Mouse (Mus musculus): ENCODE data around the gene Tcea3. TPM values are rescaled to one million over a fixed set of nuclear protein-coding genes. Genes with fewer than 3 reads are reported as not detected.

Gene Tcea3
- polyA plus RNA-seq (2012; rRNA removed): 0.66 and 1.8 TPM in 2 replicates

- Histone ChIP-seq H3K27ac (ENCODE audit: control insufficient read depth, insufficient read depth, low read length) (no peak within 1 kb of the TSS), H3K36me3 (ENCODE audit: control insufficient read depth, insufficient read depth, low read length) (no peaks in the 10 kb centered on the region), H3K4me1 (replicated peaks; ENCODE audit: control insufficient read depth, insufficient read depth, low read length) (peaks cover 20% of the 10 kb centered on the region), H3K4me3 (ENCODE audit: control insufficient read depth, insufficient read depth, low read length) (peak within 1 kb of the TSS; percentile 24), H3K27me3 (ENCODE audit: control insufficient read depth, insufficient read depth, low read length) (peaks cover 41% of the 10 kb centered on the region)
- WGBS: 2% methylated on average over 46 of the region's 46 CpGs
- TF ChIP-seq CTCF (IDR thresholded peaks at IDR 0.05; ENCODE audit: borderline replicate concordance, control insufficient read depth, extremely low read depth, insufficient read depth, low read length, poor library complexity): no peak
- TF ChIP-seq POLR2A (IDR thresholded peaks at IDR 0.05; ENCODE audit: control insufficient read depth, extremely low read depth, insufficient read depth, low read length, poor library complexity): no peak
- no peak for DNase-seq
These were observed at the start of gene Tcea3 for GRCm38 (mm10) chr4:136247729-136248463. Tcea3 (plus strand) TSS chr4:136247729.

DNA sequence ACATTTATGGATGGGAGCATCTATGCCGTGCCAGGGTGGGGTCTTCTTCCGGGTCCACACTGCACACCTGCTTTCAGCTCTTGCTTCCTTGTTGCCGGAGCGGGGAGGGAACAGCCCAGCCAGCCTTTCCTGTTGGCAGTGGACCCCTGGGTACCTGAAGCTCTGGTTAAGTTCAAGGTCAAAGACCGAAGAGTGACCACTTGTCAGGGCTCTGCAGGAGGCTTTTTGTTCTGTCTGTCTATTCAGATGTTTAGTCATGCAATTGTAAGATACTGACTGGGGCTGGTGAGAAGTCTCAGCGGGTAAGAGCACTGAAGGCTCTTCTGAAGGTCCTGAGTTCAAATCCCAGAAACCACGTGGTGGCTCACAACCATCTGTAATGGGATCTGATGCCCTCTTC is 48.7 kb upstream of the Tcea3 start:
- Histone ChIP-seq H3K27me3 (ENCODE audit: control insufficient read depth, insufficient read depth, low read length) (no peaks in the 10 kb centered on the region), H3K27ac (ENCODE audit: control insufficient read depth, insufficient read depth, low read length) (no peak overlapping the region), H3K36me3 (ENCODE audit: control insufficient read depth, insufficient read depth, low read length) (peaks cover 13% of the 10 kb centered on the region), H3K4me1 (replicated peaks; ENCODE audit: control insufficient read depth, insufficient read depth, low read length) (no peaks in the 10 kb centered on the region), H3K4me3 (ENCODE audit: control insufficient read depth, insufficient read depth, low read length) (no peak overlapping the region)
- 88% methylated on average over 7 of the region's 7 CpGs for WGBS
- DNase-seq: no peak
- no peak for TF ChIP-seq POLR2A (IDR thresholded peaks at IDR 0.05; ENCODE audit: control insufficient read depth, extremely low read depth, insufficient read depth, low read length, poor library complexity)
- no peak for TF ChIP-seq CTCF (IDR thresholded peaks at IDR 0.05; ENCODE audit: borderline replicate concordance, control insufficient read depth, extremely low read depth, insufficient read depth, low read length, poor library complexity)

GRCm38 (mm10) chr4:136199562-136200292 is 47.8 kb upstream of the Tcea3 start:
- 36% methylated on average over 9 of the region's 9 CpGs for WGBS
- H3K36me3 ChIP-seq (ENCODE audit: control insufficient read depth, insufficient read depth, low read length): peaks cover 6% of the 10 kb centered on the region; the same call in 1 of the 2 replicates

GRCm38 (mm10) chr4:136202509-136202908 is 45.0 kb upstream of the Tcea3 start:
- WGBS: 8% methylated on average over 9 of the region's 9 CpGs
- H3K27me3 ChIP-seq (ENCODE audit: control insufficient read depth, insufficient read depth, low read length): peaks cover 2% of the 10 kb centered on the region; the same call in 1 of the 2 replicates

More at GRCm38 (mm10) chr4:136199562-136200292, 47.8 kb upstream of the Tcea3 start:
- DNase-seq: peak; percentile 60
- Histone ChIP-seq H3K27ac (ENCODE audit: control insufficient read depth, insufficient read depth, low read length) (no peak overlapping the region), H3K4me1 (replicated peaks; ENCODE audit: control insufficient read depth, insufficient read depth, low read length) (no peaks in the 10 kb centered on the region), H3K27me3 (ENCODE audit: control insufficient read depth, insufficient read depth, low read length) (no peaks in the 10 kb centered on the region), H3K4me3 (ENCODE audit: control insufficient read depth, insufficient read depth, low read length) (no peak overlapping the region)
- TF ChIP-seq POLR2A (IDR thresholded peaks at IDR 0.05; ENCODE audit: control insufficient read depth, extremely low read depth, insufficient read depth, low read length, poor library complexity) (no peak), CTCF (IDR thresholded peaks at IDR 0.05; ENCODE audit: borderline replicate concordance, control insufficient read depth, extremely low read depth, insufficient read depth, low read length, poor library complexity) (no peak; the same call in 1 of the 2 replicates)

GRCm38 (mm10) chr4:136204775-136205174 is 42.8 kb upstream of the Tcea3 start:
- TF ChIP-seq CTCF (IDR thresholded peaks at IDR 0.05; ENCODE audit: borderline replicate concordance, control insufficient read depth, extremely low read depth, insufficient read depth, low read length, poor library complexity) (no peak), POLR2A (IDR thresholded peaks at IDR 0.05; ENCODE audit: control insufficient read depth, extremely low read depth, insufficient read depth, low read length, poor library complexity) (no peak)
- H3K27ac ChIP-seq (ENCODE audit: control insufficient read depth, insufficient read depth, low read length): no peak overlapping the region
- peaks cover 2% of the 10 kb centered on the region; the same call in 1 of the 2 replicates for H3K27me3 ChIP-seq (ENCODE audit: control insufficient read depth, insufficient read depth, low read length)
- H3K4me3 ChIP-seq (ENCODE audit: control insufficient read depth, insufficient read depth, low read length): no peak overlapping the region
- WGBS: 81% methylated on average over 2 of the region's 2 CpGs
- DNase-seq: no peak
- H3K4me1 ChIP-seq (replicated peaks; ENCODE audit: control insufficient read depth, insufficient read depth, low read length): peaks cover 14% of the 10 kb centered on the region
- no peaks in the 10 kb centered on the region for H3K36me3 ChIP-seq (ENCODE audit: control insufficient read depth, insufficient read depth, low read length)

More at GRCm38 (mm10) chr4:136202509-136202908, 45.0 kb upstream of the Tcea3 start:
- Histone ChIP-seq H3K36me3 (ENCODE audit: control insufficient read depth, insufficient read depth, low read length) (no peaks in the 10 kb centered on the region), H3K27ac (ENCODE audit: control insufficient read depth, insufficient read depth, low read length) (no peak overlapping the region), H3K4me1 (replicated peaks; ENCODE audit: control insufficient read depth, insufficient read depth, low read length) (peaks cover 14% of the 10 kb centered on the region), H3K4me3 (ENCODE audit: control insufficient read depth, insufficient read depth, low read length) (no peak overlapping the region)
- TF ChIP-seq POLR2A (IDR thresholded peaks at IDR 0.05; ENCODE audit: control insufficient read depth, extremely low read depth, insufficient read depth, low read length, poor library complexity) (no peak), CTCF (IDR thresholded peaks at IDR 0.05; ENCODE audit: borderline replicate concordance, control insufficient read depth, extremely low read depth, insufficient read depth, low read length, poor library complexity) (peak; percentile 85)
- DNase-seq: peak; percentile 81

Data from thymus, adult 2 months (tissue).